Mouse (Mus musculus): ENCODE measurements around the gene Nt5dc3. TPM values are rescaled to one million over a fixed set of nuclear protein-coding genes. Genes with fewer than 3 reads are reported as not detected.
A peak's percentile ranks its signal among the peaks of the same experiment; 100 is the strongest.

Gene Nt5dc3
- total RNA-seq, 4 experiments from 2014 or later, result 57.7 to 72.7 (median 64.9) TPM

- DNase-seq (ENCODE audit: low spot score in 2 of 2), result no peak
Measured at GRCm38 (mm10) chr10:86779117-86779755, 431 bp downstream of the Nt5dc3 start.

GRCm38 (mm10) chr10:86779816-86780500 lies 1.2 kb downstream of the Nt5dc3 start:
- no peak for DNase-seq (ENCODE audit: low spot score in 2 of 2)

- DNase-seq (ENCODE audit: low spot score in 2 of 2), result no peak
Measured at GRCm38 (mm10) chr10:86781641-86782040, 2.8 kb downstream of the Nt5dc3 start.

GRCm38 (mm10) chr10:86782656-86783055 lies 3.9 kb downstream of the Nt5dc3 start:
- no peak for DNase-seq (ENCODE audit: low spot score in 2 of 2)

- no peak for DNase-seq (ENCODE audit: low spot score in 2 of 2)
Measured at GRCm38 (mm10) chr10:86783561-86783960, 4.8 kb downstream of the Nt5dc3 start.

GRCm38 (mm10) chr10:86784126-86784675 lies 5.4 kb downstream of the Nt5dc3 start:
- no peak for DNase-seq (ENCODE audit: low spot score in 2 of 2)

GRCm38 (mm10) chr10:86785396-86785795 lies 6.6 kb downstream of the Nt5dc3 start:
- DNase-seq (ENCODE audit: low spot score in 2 of 2), result no peak

- no peak for DNase-seq (ENCODE audit: low spot score in 2 of 2)
Measured at GRCm38 (mm10) chr10:86786083-86786482, 7.3 kb downstream of the Nt5dc3 start.

GRCm38 (mm10) chr10:86788193-86788592 lies 9.4 kb downstream of the Nt5dc3 start:
- DNase-seq (ENCODE audit: low spot score in 2 of 2), result no peak

GRCm38 (mm10) chr10:86789146-86789672 lies 10.4 kb downstream of the Nt5dc3 start:
- no peak for DNase-seq (ENCODE audit: low spot score in 2 of 2)

GRCm38 (mm10) chr10:86791507-86792184 lies 12.8 kb downstream of the Nt5dc3 start:
- no peak for DNase-seq (ENCODE audit: low spot score in 2 of 2)

- no peak for DNase-seq (ENCODE audit: low spot score in 2 of 2)
Measured at GRCm38 (mm10) chr10:86793509-86793951, 14.7 kb downstream of the Nt5dc3 start.

GRCm38 (mm10) chr10:86794196-86794595 lies 15.4 kb downstream of the Nt5dc3 start:
- DNase-seq (ENCODE audit: low spot score in 2 of 2), result no peak

- peak; percentile 57 to 58 for DNase-seq (ENCODE audit: low spot score in 2 of 2)
Measured at GRCm38 (mm10) chr10:86794794-86795535, 16.2 kb downstream of the Nt5dc3 start.

GRCm38 (mm10) chr10:86796073-86796741 lies 17.4 kb downstream of the Nt5dc3 start:
- DNase-seq (ENCODE audit: low spot score in 2 of 2), result no peak

- DNase-seq (ENCODE audit: low spot score in 2 of 2), result no peak
Measured at GRCm38 (mm10) chr10:86807362-86807761, 28.6 kb downstream of the Nt5dc3 start.

GRCm38 (mm10) chr10:86808013-86808758 lies 29.4 kb downstream of the Nt5dc3 start:
- no peak for DNase-seq (ENCODE audit: low spot score in 2 of 2)

GRCm38 (mm10) chr10:86810000-86810399 lies 31.2 kb downstream of the Nt5dc3 start:
- DNase-seq (ENCODE audit: low spot score in 2 of 2), result peak; percentile 68

GRCm38 (mm10) chr10:86810612-86811011 lies 31.8 kb downstream of the Nt5dc3 start:
- no peak for DNase-seq (ENCODE audit: low spot score in 2 of 2)
